Mouse (Mus musculus) olfactory bulb, adult 2 months (tissue): Measurements from ENCODE around the gene Mgat4c.

Experiments
- CTCF ChIP-seq: fragments of 200-500 bp; IDR thresholded peaks from 2 replicates; pipeline ENCODE4 v1.5.1; 2012; ENCODE audit warnings: low read depth, mild to moderate bottlenecking, low read length, moderate library complexity; ENCODE audit not compliant: insufficient read depth
- POLR2A ChIP-seq: fragments of 200-500 bp; IDR thresholded peaks from 2 replicates; pipeline ENCODE4 v1.6.1; 2012; ENCODE audit warnings: mild to moderate bottlenecking, low read depth, low read length, moderate library complexity; ENCODE audit not compliant: insufficient read depth

- TF ChIP-seq CTCF (no peak), POLR2A (no peak)
Measured at GRCm38 (mm10) chr10:102308892-102309479, 627.7 kb downstream of the Mgat4c start.
